In genomic region chr15:100755498-100755859, GRCm38 (mm10) we compare ENCODE assay signal across 7 mouse cellular contexts. TPM values are rescaled to one million over a fixed set of nuclear protein-coding genes. Genes with fewer than 3 reads are reported as not detected.
DNase-seq lines count a peak whose midpoint lies in the region; ATAC-seq and TF ChIP-seq lines count a peak whose summit lies in the region.

No protein-coding gene starts in this region.

- H3K4me3 ChIP-seq in lung, embryonic 14.5 days (ENCODE audit: low read depth, low read length): no peak overlapping the region
- no peak overlapping the region for H3K4me3 ChIP-seq in embryonic facial prominence, embryonic 13.5 days
- peak overlapping the region; percentile 21 for H3K4me3 ChIP-seq in forebrain, embryonic 15.5 days
- H3K4me3 ChIP-seq in myocyte: no peak overlapping the region

- no peak for TF ChIP-seq CTCF in lung, embryonic 14.5 days (IDR thresholded peaks at IDR 0.05; ENCODE audit: low read depth)

- no peak for DNase-seq in lung, embryonic 14.5 days
- no peak for DNase-seq in lung, postnatal 36 days
- DNase-seq in thymus, postnatal 14 days: no peak
- DNase-seq in cerebellum, postnatal 10 days: no peak

- H3K79me2 ChIP-seq in myocyte (ENCODE audit: control insufficient read depth, insufficient read depth): no peaks in the 10 kb centered on the region

- ATAC-seq in lung, embryonic 14.5 days (ENCODE audit: insufficient read depth): no peak
- ATAC-seq in embryonic facial prominence, embryonic 13.5 days (ENCODE audit: insufficient number of reproducible peaks, insufficient read depth, low FRiP score, low TSS enrichment, low read depth): no peak
- ATAC-seq in forebrain, embryonic 15.5 days (replicated peaks): no peak

- no peak overlapping the region for H3ac ChIP-seq in myocyte (ENCODE audit: control insufficient read depth, insufficient read length)

- 46% methylated on average over 6 of the region's 8 CpGs for WGBS in lung, embryonic 14.5 days
- WGBS in embryonic facial prominence, embryonic 13.5 days: 46% methylated on average over 7 of the region's 8 CpGs
- WGBS in forebrain, embryonic 15.5 days: 24% methylated on average over 6 of the region's 8 CpGs

- no peak for TF ChIP-seq POLR2A in myocyte (IDR thresholded peaks at IDR 0.05; ENCODE audit: insufficient read length, low read depth)

- H3K4me1 ChIP-seq in lung, embryonic 14.5 days (ENCODE audit: insufficient read depth): no peaks in the 10 kb centered on the region; the same call in 1 of the 2 replicates
- peaks cover 15% of the 10 kb centered on the region for H3K4me1 ChIP-seq in embryonic facial prominence, embryonic 13.5 days
- H3K4me1 ChIP-seq in forebrain, embryonic 15.5 days: peaks cover 14% of the 10 kb centered on the region

- H3K27ac ChIP-seq in lung, embryonic 14.5 days (ENCODE audit: low read depth): no peak overlapping the region
- H3K27ac ChIP-seq in embryonic facial prominence, embryonic 13.5 days: no peak overlapping the region
- peak overlapping the region; percentile 62 for H3K27ac ChIP-seq in forebrain, embryonic 15.5 days (replicated peaks)

- H3K4me2 ChIP-seq in lung, embryonic 14.5 days: peak overlapping the region; percentile 19
- peak overlapping the region; percentile 14; the same call in 1 of the 2 replicates for H3K4me2 ChIP-seq in embryonic facial prominence, embryonic 13.5 days
- peak overlapping the region; percentile 42 for H3K4me2 ChIP-seq in forebrain, embryonic 15.5 days (replicated peaks)
- peak overlapping the region; percentile 45 for H3K4me2 ChIP-seq in myocyte (ENCODE audit: low read depth)

- no peaks in the 10 kb centered on the region for H3K9me3 ChIP-seq in lung, embryonic 14.5 days (ENCODE audit: low read depth, low read length)
- H3K9me3 ChIP-seq in embryonic facial prominence, embryonic 13.5 days: no peaks in the 10 kb centered on the region
- H3K9me3 ChIP-seq in forebrain, embryonic 15.5 days: no peaks in the 10 kb centered on the region

- H3K27me3 ChIP-seq in lung, embryonic 14.5 days (ENCODE audit: insufficient read depth, low read length): peaks cover 15% of the 10 kb centered on the region; the same call in 1 of the 2 replicates
- no peaks in the 10 kb centered on the region; the same call in 1 of the 2 replicates for H3K27me3 ChIP-seq in embryonic facial prominence, embryonic 13.5 days
- H3K27me3 ChIP-seq in forebrain, embryonic 15.5 days: no peaks in the 10 kb centered on the region
- no peaks in the 10 kb centered on the region for H3K27me3 ChIP-seq in myocyte (ENCODE audit: control insufficient read depth, insufficient read depth, insufficient read length)

- H3K9ac ChIP-seq in lung, embryonic 14.5 days: no peak overlapping the region
- H3K9ac ChIP-seq in embryonic facial prominence, embryonic 13.5 days: no peak overlapping the region; the same call in 1 of the 2 replicates
- H3K9ac ChIP-seq in forebrain, embryonic 15.5 days (replicated peaks): peak overlapping the region; percentile 38

- no peaks in the 10 kb centered on the region for H3K36me3 ChIP-seq in lung, embryonic 14.5 days (ENCODE audit: insufficient read depth)
- no peaks in the 10 kb centered on the region for H3K36me3 ChIP-seq in embryonic facial prominence, embryonic 13.5 days
- H3K36me3 ChIP-seq in forebrain, embryonic 15.5 days: no peaks in the 10 kb centered on the region
- H3K36me3 ChIP-seq in myocyte (ENCODE audit: control insufficient read depth, insufficient read depth): no peaks in the 10 kb centered on the region

TF ChIP-seq in myocyte, 11 proteins besides CTCF, POLR2A, EP300 and RAD21:
- no peak for TF ChIP-seq E2F4 (IDR thresholded peaks at IDR 0.05; ENCODE audit: insufficient read depth)
- TF ChIP-seq TCF3 (IDR thresholded peaks at IDR 0.05; ENCODE audit: insufficient read length, low read depth): no peak
- TF ChIP-seq TCF12 (IDR thresholded peaks at IDR 0.05; ENCODE audit: insufficient read depth, poor library complexity, severe bottlenecking): no peak
- TF ChIP-seq POLR2AphosphoS2 (IDR thresholded peaks at IDR 0.05; ENCODE audit: insufficient read length, low read depth): no peak
- no peak for TF ChIP-seq MAX (IDR thresholded peaks at IDR 0.05; ENCODE audit: low read depth)
- no peak for TF ChIP-seq SRF (IDR thresholded peaks at IDR 0.05; ENCODE audit: control insufficient read depth, insufficient read length, low read depth)
- TF ChIP-seq MYOG (IDR thresholded peaks at IDR 0.05; ENCODE audit: control insufficient read depth in 1 of 3, insufficient read depth in 1 of 3, insufficient read length in 2 of 3, low read depth in 2 of 3): no peak
- TF ChIP-seq USF1 (IDR thresholded peaks at IDR 0.05; ENCODE audit: low read depth): no peak
- no peak for TF ChIP-seq REST (IDR thresholded peaks at IDR 0.05; ENCODE audit: insufficient read depth, insufficient read length)
- no peak for TF ChIP-seq CEBPB (IDR thresholded peaks at IDR 0.05; ENCODE audit: insufficient read depth, poor library complexity, severe bottlenecking)
- TF ChIP-seq MYOD1 (IDR thresholded peaks at IDR 0.05; ENCODE audit: control insufficient read depth in 1 of 3, insufficient read length in 2 of 3, low read depth in 2 of 3): no peak

RNA-seq across cellular contexts. Expression of gene Slc4a8, which starts 6.1 kb away (rescaled TPM):
- 1.6 and 2.5 TPM in 2 replicates for polyA plus RNA-seq in lung, embryonic 14.5 days (2014; fragmentation: Nextera tagmentation; extraction: Ambion mirVana)
- polyA plus RNA-seq in embryonic facial prominence, embryonic 13.5 days (2015; fragmentation: Nextera tagmentation; extraction: Ambion mirVana): 5.0 and 6.3 TPM in 2 replicates
- 20.7 and 22.8 TPM in 2 replicates for polyA plus RNA-seq in forebrain, embryonic 15.5 days (2015; fragmentation: Nextera tagmentation; extraction: Ambion mirVana)
- polyA plus RNA-seq in myocyte (2012; fragmentation: generic; extraction: Trizol): 13.3 TPM

RNA-seq across cellular contexts. Expression of gene Galnt6, which starts 26.3 kb away (rescaled TPM):
- polyA plus RNA-seq in lung, embryonic 14.5 days (2014; fragmentation: Nextera tagmentation; extraction: Ambion mirVana): 0.07 and 0.25 TPM in 2 replicates
- polyA plus RNA-seq in embryonic facial prominence, embryonic 13.5 days (2015; fragmentation: Nextera tagmentation; extraction: Ambion mirVana): 1.1 and 1.3 TPM in 2 replicates
- 0.13 and 0.27 TPM in 2 replicates for polyA plus RNA-seq in forebrain, embryonic 15.5 days (2015; fragmentation: Nextera tagmentation; extraction: Ambion mirVana)
- 26.0 TPM for polyA plus RNA-seq in myocyte (2012; fragmentation: generic; extraction: Trizol)

Comparison
In these comparisons a context has a peak if more than half of its experiments do, and no peak if none do; other contexts are left out.
1. RNA of gene Galnt6, which starts 26.3 kb away (polyA plus RNA-seq): 26.0 TPM in myocyte (single experiment); 1.1 to 1.3 TPM in embryonic facial prominence, embryonic 13.5 days, 0.13 to 0.27 TPM in forebrain, embryonic 15.5 days and 0.07 to 0.25 TPM in lung, embryonic 14.5 days; every median in the first group is over 10 times any median in the second.
2. Peak in every context shown above with its lines, with median percentiles within 50 percentile points of each other: H3K4me2 ChIP-seq.